Mouse (Mus musculus): ENCODE measurements at regions not wholly inside any gene's neighbourhood (a gene's known extent, or its start where the extent isn't known, plus 50 kb on each side); places are given as distances from the start of the nearest gene placed in this dataset.

DNA sequence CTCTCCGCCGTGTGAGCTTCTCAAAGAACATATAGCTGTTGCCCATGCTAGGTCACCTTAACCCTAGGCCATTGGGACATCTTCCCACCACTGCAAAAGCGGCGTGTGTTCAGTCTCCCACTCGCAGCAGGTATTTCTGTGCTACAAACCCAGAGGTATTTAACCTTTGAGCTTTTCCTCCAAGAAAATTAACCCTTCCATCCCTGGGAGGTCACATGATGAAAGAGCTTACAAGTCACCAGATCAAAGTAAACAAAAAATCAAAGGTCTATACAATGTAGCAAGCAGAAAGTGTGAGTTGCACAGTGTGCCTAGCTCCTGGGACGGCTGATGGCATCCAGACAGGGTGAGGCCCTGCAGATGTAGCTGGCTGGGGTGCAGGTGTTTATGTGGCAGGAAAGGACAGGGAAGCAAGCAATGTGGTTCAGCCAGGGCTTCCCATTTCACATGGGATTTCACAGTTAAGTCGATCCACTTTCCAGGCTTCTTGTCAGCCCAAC lies 51.0 kb upstream of the Agap1 start:
- ATAC-seq (ENCODE audit: low read depth): no peak
- DNase-seq (ENCODE audit: low spot score): no peak
- H3K36me3 ChIP-seq (ENCODE audit: control insufficient read depth, insufficient read depth, low read length): no peaks in the 10 kb centered on the region
- H3K27ac ChIP-seq (replicated peaks; ENCODE audit: low read depth, low read length): no peak overlapping the region
- no peak overlapping the region for H3K9ac ChIP-seq (ENCODE audit: low read depth, low read length)
- H3K4me2 ChIP-seq (ENCODE audit: low read depth, low read length): no peak overlapping the region
- H3K9me3 ChIP-seq (ENCODE audit: control insufficient read depth, low read length): no peaks in the 10 kb centered on the region
- 47% methylated on average over 7 of the region's 7 CpGs for WGBS
- H3K27me3 ChIP-seq (replicated peaks; ENCODE audit: control insufficient read depth, insufficient read depth, low read length): no peaks in the 10 kb centered on the region
- H3K4me3 ChIP-seq (ENCODE audit: low read depth, low read length): no peak overlapping the region
- H3K4me1 ChIP-seq (ENCODE audit: control insufficient read depth, insufficient read depth, low read length): no peaks in the 10 kb centered on the region

Measured in embryonic facial prominence, embryonic 14.5 days (tissue).